Mouse (Mus musculus) MEL (cell line): Measurements from ENCODE around the gene Rimklb. TPM values are rescaled to one million over a fixed set of nuclear protein-coding genes. Genes with fewer than 3 reads are reported as not detected.

Source experiments
- DNase-seq: peaks from one replicate; pipeline ENCODE4 v3.0.0; 2011; ENCODE audit warnings: low read depth, low spot score
- H3K27ac ChIP-seq: 2 replicates; pipeline ENCODE4 v1.5.1; 2012; ENCODE audit warnings: low read depth, mild to moderate bottlenecking, control low read depth, low read length, moderate library complexity; ENCODE audit not compliant: control insufficient read depth
- H3K27me3 ChIP-seq, 2 experiments: fragments of 150-350 bp in 1 of 2; sonication (generic) in 1 of 2; 2 replicates each; pipeline ENCODE4 v1.6.1; 2012; ENCODE audit warnings: low read length in 2 of 2, mild to moderate bottlenecking in 2 of 2, improper control_type of control experiment in 1 of 2, moderate library complexity in 1 of 2; ENCODE audit not compliant: insufficient read depth in 2 of 2, control insufficient read depth in 1 of 2
- H3K36me3 ChIP-seq, 2 experiments: 2 replicates each; pipeline ENCODE4 v1.6.1; 2012 to 2014; ENCODE audit warnings: low read length in 2 of 2, improper control_type of control experiment in 1 of 2, inconsistent platforms in 1 of 2, mild to moderate bottlenecking in 1 of 2; ENCODE audit not compliant: insufficient read depth in 2 of 2, control insufficient read depth in 1 of 2
- H3K4me1 ChIP-seq, 2 experiments: fragments of 150-350 bp in 1 of 2; sonication (generic) in 1 of 2; 2 replicates each; pipeline ENCODE4 v1.6.1; 2012; ENCODE audit warnings: low read length in 2 of 2, improper control_type of control experiment in 1 of 2, mild to moderate bottlenecking in 1 of 2; ENCODE audit not compliant: insufficient read depth in 2 of 2, control insufficient read depth in 1 of 2
- H3K4me3 ChIP-seq, 2 experiments: fragments of 150-350 bp in 1 of 2; sonication (generic) in 1 of 2; 2 replicates each; pipeline ENCODE4 v1.5.1; 2012; ENCODE audit warnings: low read depth in 2 of 2, low read length in 2 of 2, mild to moderate bottlenecking in 2 of 2, moderate library complexity in 2 of 2, control low read depth in 1 of 2, improper control_type of control experiment in 1 of 2; ENCODE audit not compliant: control insufficient read depth in 1 of 2, insufficient read depth in 1 of 2
- H3K79me2 ChIP-seq: 2 replicates; pipeline ENCODE4 v1.6.1; 2012; ENCODE audit warnings: mild to moderate bottlenecking, low read length, moderate library complexity; ENCODE audit not compliant: control insufficient read depth, poor library complexity, insufficient read depth
- H3K9ac ChIP-seq: 2 replicates; pipeline ENCODE4 v1.6.1; 2012; ENCODE audit warnings: low read depth, mild to moderate bottlenecking, control low read depth, low read length, moderate library complexity; ENCODE audit not compliant: control insufficient read depth, poor library complexity, severe bottlenecking
- H3K9me3 ChIP-seq: fragments of 150-350 bp; sonication (generic); replicated peaks from 2 replicates; pipeline ENCODE4 v1.6.1; 2012; ENCODE audit warnings: mild to moderate bottlenecking, low read length, improper control_type of control experiment, moderate library complexity; ENCODE audit not compliant: insufficient read depth
- BHLHE40 ChIP-seq: IDR thresholded peaks from 2 replicates; pipeline ENCODE4 v1.6.1; 2012; ENCODE audit warnings: low read depth, mild to moderate bottlenecking, inconsistent platforms, low read length, improper control_type of control experiment, borderline replicate concordance
- CHD1 ChIP-seq: IDR thresholded peaks from 2 replicates; pipeline ENCODE4 v1.6.1; 2012; ENCODE audit warnings: low read depth, mild to moderate bottlenecking, inconsistent platforms, low read length, improper control_type of control experiment
- CHD2 ChIP-seq: IDR thresholded peaks from 2 replicates; pipeline ENCODE4 v1.6.1; 2011; ENCODE audit warnings: low read length, improper control_type of control experiment
- CTCF ChIP-seq, 3 experiments: IDR thresholded peaks in 2 of 3; conservative IDR thresholded peaks in 1 of 3; 2 replicates each; pipeline ENCODE4 v1.5.1; 2011 to 2012; ENCODE audit warnings: low read length in 3 of 3, low read depth in 2 of 3, mild to moderate bottlenecking in 2 of 3, improper control_type of control experiment in 1 of 3, inconsistent platforms in 1 of 3, mixed read lengths in 1 of 3, moderate library complexity in 1 of 3; ENCODE audit not compliant: control insufficient read depth in 1 of 3, insufficient read depth in 1 of 3, poor library complexity in 1 of 3, severe bottlenecking in 1 of 3
- GATA1 ChIP-seq: IDR thresholded peaks from 2 replicates; pipeline ENCODE4 v1.6.1; 2011; ENCODE audit warnings: low read depth, low read length, improper control_type of control experiment
- MAFK ChIP-seq: IDR thresholded peaks from 2 replicates; pipeline ENCODE4 v1.6.1; 2011; ENCODE audit warnings: low read depth, mild to moderate bottlenecking, low read length, improper control_type of control experiment, borderline replicate concordance
- MAZ ChIP-seq: IDR thresholded peaks from 2 replicates; pipeline ENCODE4 v1.6.1; 2012; ENCODE audit warnings: low read depth, mild to moderate bottlenecking, inconsistent platforms, low read length, improper control_type of control experiment
- MYB ChIP-seq: IDR thresholded peaks from 2 replicates; pipeline ENCODE4 v1.6.1; 2011; ENCODE audit warnings: mild to moderate bottlenecking, low read depth, low read length, improper control_type of control experiment
- MYC ChIP-seq: IDR thresholded peaks from 2 replicates; pipeline ENCODE4 v1.6.1; 2011; ENCODE audit warnings: low read depth, mild to moderate bottlenecking, low read length, improper control_type of control experiment, moderate library complexity
- RAD21 ChIP-seq: IDR thresholded peaks from 2 replicates; pipeline ENCODE4 v1.6.1; 2011; ENCODE audit warnings: mild to moderate bottlenecking, low read depth, low read length, improper control_type of control experiment
- RCOR1 ChIP-seq: IDR thresholded peaks from 2 replicates; pipeline ENCODE4 v1.6.1; 2012; ENCODE audit warnings: low read depth, mild to moderate bottlenecking, inconsistent platforms, low read length, improper control_type of control experiment
- SIN3A ChIP-seq: IDR thresholded peaks from 2 replicates; pipeline ENCODE4 v1.6.1; 2012; ENCODE audit warnings: low read length, improper control_type of control experiment, inconsistent platforms
- SMC3 ChIP-seq: IDR thresholded peaks from 2 replicates; pipeline ENCODE4 v1.6.1; 2011; ENCODE audit warnings: low read depth, low read length, improper control_type of control experiment
- TAL1 ChIP-seq: IDR thresholded peaks from 2 replicates; pipeline ENCODE4 v1.6.1; 2012; ENCODE audit warnings: mild to moderate bottlenecking, inconsistent platforms, low read length, moderate library complexity, mixed read lengths
- UBTF ChIP-seq: IDR thresholded peaks from 2 replicates; pipeline ENCODE4 v1.6.1; 2012; ENCODE audit warnings: low read depth, mild to moderate bottlenecking, inconsistent platforms, low read length, improper control_type of control experiment, moderate library complexity, borderline replicate concordance; ENCODE audit not compliant: insufficient read depth
- USF1 ChIP-seq: IDR thresholded peaks from 2 replicates; pipeline ENCODE4 v1.6.1; 2014; ENCODE audit warnings: low read depth, mild to moderate bottlenecking, inconsistent platforms, low read length, improper control_type of control experiment, moderate library complexity
- ZC3H11A ChIP-seq: IDR thresholded peaks from 2 replicates; pipeline ENCODE4 v1.6.1; 2012; ENCODE audit warnings: low read depth, mild to moderate bottlenecking, inconsistent platforms, low read length, improper control_type of control experiment
- ZMIZ1 ChIP-seq: IDR thresholded peaks from 2 replicates; pipeline ENCODE4 v1.6.1; 2012; ENCODE audit warnings: low read depth, mild to moderate bottlenecking, inconsistent platforms, low read length, improper control_type of control experiment, moderate library complexity
- ZNF384 ChIP-seq: IDR thresholded peaks from 2 replicates; pipeline ENCODE4 v1.6.1; 2012; ENCODE audit warnings: low read depth, mild to moderate bottlenecking, inconsistent platforms, low read length, improper control_type of control experiment
- polyA plus RNA-seq, 2 experiments: library from polyadenylated mRNA; stranded (reverse) in 1 of 2; unstranded in 1 of 2; fragments of >175 nt in 1 of 2; fragments of >200 nt in 1 of 2; gene quantifications; 2 replicates each; pipeline versions ENCODE4 v1.2.1 to v1.2.4; 2012; ENCODE audit warnings: low replicate concordance in 2 of 2, low read depth in 1 of 2; ENCODE audit not compliant: insufficient read length in 2 of 2, insufficient read depth in 1 of 2, missing spikeins in 1 of 2
- total RNA-seq: library from RNA; depleted of rRNA; stranded (reverse); fragments of 300-350 nt; gene quantifications from 2 replicates; pipeline ENCODE4 v1.2.3, GENCODE M21; 2012

Gene Rimklb
- total and polyA plus RNA-seq, 3 experiments, result 0.04 to 0.08 TPM; not detected in 1

GRCm38 (mm10) chr6:122522595-122522994 lies 24.0 kb upstream of the Rimklb start:
- no peaks in the 10 kb centered on the region for H3K4me1 ChIP-seq
- H3K36me3 ChIP-seq, result no peaks in the 10 kb centered on the region
- no peak overlapping the region for H3K4me3 ChIP-seq
- TF ChIP-seq MAFK (no peak), UBTF (no peak), CHD2 (no peak), CHD1 (no peak), MYB (no peak), SIN3A (no peak), ZMIZ1 (no peak)
- TF ChIP-seq, all 39 proteins: peak for 0
- Histone ChIP-seq H3K9ac (no peak overlapping the region), H3K27me3 (peaks cover 1 to 3% of the 10 kb centered on the region in 2 experiments; a peak in 3 of 4 replicates), H3K79me2 (no peaks in the 10 kb centered on the region), H3K27ac (no peak overlapping the region), H3K9me3 (no peaks in the 10 kb centered on the region)
- peak; percentile 44 for DNase-seq

- peak; percentile 93 for TF ChIP-seq RAD21
- TF ChIP-seq MAZ, result no peak
- peak; percentile 5 to 88 (median 78); a peak in 4 of 6 replicates for TF ChIP-seq CTCF (IDR thresholded peaks at IDR 0.05 in 2 of 3, conservative IDR thresholded peaks at IDR 0.05 in 1 of 3; ENCODE audit: control insufficient read depth in 1 of 3, insufficient read depth in 1 of 3, low read depth in 2 of 3, low read length in 3 of 3, poor library complexity in 1 of 3, severe bottlenecking in 1 of 3)
- TF ChIP-seq TAL1, result no peak
- TF ChIP-seq ZC3H11A, result peak; percentile 82
- no peak for TF ChIP-seq RCOR1
- TF ChIP-seq SMC3, result peak; percentile 85
- TF ChIP-seq BHLHE40, result no peak
- H3K36me3 ChIP-seq, result no peaks in the 10 kb centered on the region
- H3K4me1 ChIP-seq, result no peaks in the 10 kb centered on the region
- no peaks in the 10 kb centered on the region; a peak in 1 of 4 replicates for H3K27me3 ChIP-seq
- no peaks in the 10 kb centered on the region for H3K9me3 ChIP-seq
- H3K79me2 ChIP-seq, result no peaks in the 10 kb centered on the region
- no peak overlapping the region for H3K9ac ChIP-seq
- DNase-seq, result peak; percentile 55
- H3K4me3 ChIP-seq, result no peak overlapping the region
- H3K27ac ChIP-seq, result no peak overlapping the region
Observed at GRCm38 (mm10) chr6:122519384-122519783, 20.8 kb upstream of the Rimklb start.

GRCm38 (mm10) chr6:122517668-122518067 lies 19.1 kb upstream of the Rimklb start:
- Histone ChIP-seq H3K9ac (no peak overlapping the region), H3K27me3 (no peaks in the 10 kb centered on the region; a peak in 1 of 4 replicates), H3K4me3 (no peak overlapping the region), H3K9me3 (no peaks in the 10 kb centered on the region), H3K4me1 (no peaks in the 10 kb centered on the region), H3K79me2 (no peaks in the 10 kb centered on the region), H3K27ac (no peak overlapping the region), H3K36me3 (no peaks in the 10 kb centered on the region)
- no peak for TF ChIP-seq MYC
- TF ChIP-seq GATA1, result no peak
- no peak for TF ChIP-seq USF1
- no peak for TF ChIP-seq ZNF384
- no peak for TF ChIP-seq RCOR1
- no peak for TF ChIP-seq ZMIZ1
- no peak for DNase-seq
